Mouse (Mus musculus) MEL (cell line): ENCODE data around the gene Fam110a.

Experiments
- CTCF ChIP-seq, 3 experiments: IDR thresholded peaks in 2 of 3; conservative IDR thresholded peaks in 1 of 3; 2 replicates each; pipeline ENCODE4 v1.5.1; 2011 to 2012; ENCODE audit warnings: low read length in 3 of 3, low read depth in 2 of 3, mild to moderate bottlenecking in 2 of 3, improper control_type of control experiment in 1 of 3, inconsistent platforms in 1 of 3, mixed read lengths in 1 of 3, moderate library complexity in 1 of 3; ENCODE audit not compliant: control insufficient read depth in 1 of 3, insufficient read depth in 1 of 3, poor library complexity in 1 of 3, severe bottlenecking in 1 of 3
- EP300 ChIP-seq, 2 experiments: IDR thresholded peaks; 2 replicates each; pipeline ENCODE4 v1.6.1; 2011; ENCODE audit warnings: improper control_type of control experiment in 2 of 2, low read length in 2 of 2, low read depth in 1 of 2, mild to moderate bottlenecking in 1 of 2
- HCFC1 ChIP-seq: IDR thresholded peaks from 2 replicates; pipeline ENCODE4 v1.6.1; 2012; ENCODE audit warnings: low read depth, mild to moderate bottlenecking, inconsistent platforms, low read length, improper control_type of control experiment, moderate library complexity
- JUND ChIP-seq: IDR thresholded peaks from 2 replicates; pipeline ENCODE4 v1.6.1; 2011; ENCODE audit warnings: low read depth, mild to moderate bottlenecking, improper control_type of control experiment, low read length
- POLR2A ChIP-seq, 2 experiments: IDR thresholded peaks; 2 replicates each; pipeline ENCODE4 v1.6.1; 2011 to 2012; ENCODE audit warnings: low read length in 2 of 2, mild to moderate bottlenecking in 2 of 2, control low read depth in 1 of 2, improper control_type of control experiment in 1 of 2, low read depth in 1 of 2, moderate library complexity in 1 of 2; ENCODE audit not compliant: control insufficient read depth in 1 of 2, insufficient read depth in 1 of 2, poor library complexity in 1 of 2
- USF2 ChIP-seq, 2 experiments: IDR thresholded peaks; 2 replicates each; pipeline ENCODE4 v1.6.1; 2011 to 2012; ENCODE audit warnings: improper control_type of control experiment in 2 of 2, low read length in 2 of 2, borderline replicate concordance in 1 of 2, inconsistent platforms in 1 of 2, low read depth in 1 of 2, mild to moderate bottlenecking in 1 of 2; ENCODE audit not compliant: insufficient read depth in 1 of 2
- ZC3H11A ChIP-seq: IDR thresholded peaks from 2 replicates; pipeline ENCODE4 v1.6.1; 2012; ENCODE audit warnings: low read depth, mild to moderate bottlenecking, inconsistent platforms, low read length, improper control_type of control experiment

GRCm38 (mm10) chr2:151999669-152000290 lies 19.8 kb upstream of the Fam110a start:
- TF ChIP-seq HCFC1 (no peak), ZC3H11A (no peak), EP300 (IDR thresholded peaks at IDR 0.05; ENCODE audit: low read depth in 1 of 2, low read length in 2 of 2) (no peak), USF2 (IDR thresholded peaks at IDR 0.05; ENCODE audit: borderline replicate concordance in 1 of 2, insufficient read depth in 1 of 2, low read depth in 1 of 2, low read length in 2 of 2) (no peak), JUND (no peak), CTCF (IDR thresholded peaks at IDR 0.05 in 2 of 3, conservative IDR thresholded peaks at IDR 0.05 in 1 of 3; ENCODE audit: control insufficient read depth in 1 of 3, insufficient read depth in 1 of 3, low read depth in 2 of 3, low read length in 3 of 3, poor library complexity in 1 of 3, severe bottlenecking in 1 of 3) (no peak), POLR2A (IDR thresholded peaks at IDR 0.05; ENCODE audit: control insufficient read depth in 1 of 2, insufficient read depth in 1 of 2, low read depth in 1 of 2, low read length in 2 of 2, poor library complexity in 1 of 2) (no peak)
